Mouse (Mus musculus) effector memory CD4-positive, alpha-beta T cell, adult 5 months (primary cell): ENCODE results near the gene Gm10490. TPM values are rescaled to one million over a fixed set of nuclear protein-coding genes. Genes with fewer than 3 reads are reported as not detected.

ENCODE experiments used
- polyA plus RNA-seq: library from polyadenylated mRNA; unstranded; fragments of 100-300 nt; shearing (Covaris generic); gene quantifications from one replicate; pipeline ENCODE4 v1.2.1, GENCODE M21; 2017

Gene Gm10490
- polyA plus RNA-seq = not detected

GRCm38 (mm10) chrX:7909242-7909641 lies at the start of gene Gm10490:
Gene Gm10490 (plus strand): TSS chrX:7909542.

GRCm38 (mm10) chrX:7878007-7878419 lies 31.3 kb upstream of the Gm10490 start, which contains the start of gene Pim2:
Gene Pim2 (plus strand): TSS chrX:7878262.

DNA sequence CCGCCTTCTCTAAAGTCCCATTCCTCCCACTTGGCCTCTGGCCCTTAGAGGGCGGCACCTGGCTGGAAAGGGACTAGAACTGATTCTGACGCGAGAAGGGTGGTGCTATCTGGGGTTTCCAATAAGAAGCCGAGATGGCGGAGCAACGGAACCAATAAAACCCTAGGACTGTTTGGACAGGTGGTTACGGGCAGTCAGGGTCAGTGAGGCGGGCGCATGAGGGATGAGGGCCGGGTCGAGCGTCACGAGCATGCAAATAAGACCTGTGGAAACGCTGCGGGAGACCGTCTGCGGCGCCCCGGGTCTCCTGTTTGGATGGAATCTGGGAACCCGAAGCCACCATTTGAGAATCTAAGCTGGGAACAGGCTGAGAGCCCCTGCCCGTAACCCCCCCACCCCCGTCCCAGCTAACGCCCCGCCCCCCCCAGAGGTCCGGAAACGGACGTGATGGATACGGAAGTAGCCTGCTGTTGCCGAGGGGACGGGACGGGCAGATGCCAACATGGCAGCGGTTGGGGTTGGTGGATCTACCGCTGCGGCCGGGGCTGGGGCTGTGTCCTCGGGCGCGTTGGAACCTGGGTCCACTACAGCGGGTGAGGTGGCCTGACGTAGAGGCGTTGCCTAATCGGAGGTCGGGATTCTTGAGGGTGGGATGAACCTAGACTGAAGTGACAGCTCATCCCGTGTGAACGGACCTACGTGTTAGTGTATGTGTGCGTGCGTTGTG lies 25.3 kb upstream of the Gm10490 start, which contains the start of gene Slc35a2:
Slc35a2 (plus strand) TSS at position 188 of the 727 bp plus-strand sequence.

GRCm38 (mm10) chrX:7898880-7899874 lies 10.2 kb upstream of the Gm10490 start, which contains the start of the genes Pqbp1 and Timm17b:
Gene Pqbp1 (minus strand): TSS chrX:7899269.
Gene Timm17b (plus strand): TSS chrX:7899357.

GRCm38 (mm10) chrX:7907735-7908134 lies 1.6 kb upstream of the Gm10490 start, which contains the start of gene Gm10491:
Gene Gm10491 (minus strand): TSS chrX:7907835.

GRCm38 (mm10) chrX:7919601-7920383 lies 10.4 kb downstream of the Gm10490 start, which contains the start of gene Pcsk1n:
Gene Pcsk1n (plus strand): TSS chrX:7919822.

GRCm38 (mm10) chrX:7928270-7928790 lies 19.0 kb downstream of the Gm10490 start, which contains the start of gene Eras:
Gene Eras (minus strand): TSS chrX:7928607.

DNA sequence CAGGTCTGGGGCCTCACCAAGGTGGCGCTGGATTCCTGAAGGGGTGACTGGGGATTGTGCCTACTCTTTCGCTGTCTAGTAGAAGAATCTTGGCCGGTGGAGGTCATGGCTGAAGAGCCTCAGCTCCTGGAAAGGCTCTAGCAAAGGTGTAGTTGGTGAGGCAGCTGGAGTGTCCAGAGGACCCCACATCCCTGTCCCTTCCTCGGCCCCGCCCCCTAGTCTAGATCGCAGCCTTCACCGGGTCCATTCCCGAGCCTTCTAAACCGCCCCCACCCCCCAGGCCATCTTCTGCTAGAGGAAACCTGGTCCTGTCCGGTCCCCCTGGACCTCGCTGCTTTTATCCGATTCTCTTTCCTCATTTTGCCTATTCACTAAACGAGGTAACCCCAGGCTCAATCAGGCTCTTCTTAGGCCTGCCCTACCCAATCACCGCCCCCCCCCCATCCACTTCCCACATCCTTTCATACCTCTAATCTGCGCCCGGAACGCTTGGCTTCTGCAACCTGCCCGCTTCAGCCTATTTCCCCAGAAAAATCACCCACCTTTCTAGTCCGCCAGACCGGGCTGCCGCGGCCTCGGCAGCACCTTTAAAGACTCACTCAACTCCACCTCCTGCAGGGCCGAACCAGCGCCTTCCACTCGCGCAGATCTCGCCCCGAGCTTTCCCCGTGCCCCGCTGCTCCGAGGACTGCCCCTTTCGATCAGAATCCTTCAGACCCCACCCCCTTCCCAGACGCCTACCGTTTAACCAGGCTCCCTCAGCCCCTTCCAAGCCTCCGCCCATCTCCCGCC lies 38.0 kb downstream of the Gm10490 start, which contains the start of gene Hdac6:
Hdac6 (minus strand) TSS at position 782 of the 792 bp plus-strand sequence.

Other genes starting within 250 kb of the Gm10490 start
- 30.3 TPM for gene Plp2, start 238.2 kb upstream of the Gm10490 start, polyA plus RNA-seq
- gene Magix, start 228.3 kb upstream of the Gm10490 start, polyA plus RNA-seq = not detected
- gene Gpkow, start 212.4 kb upstream of the Gm10490 start, polyA plus RNA-seq = 68.3 TPM
- gene Wdr45, start 195.2 kb upstream of the Gm10490 start, polyA plus RNA-seq = 98.4 TPM
- not detected for gene Gm45208, start 187.3 kb upstream of the Gm10490 start, polyA plus RNA-seq
- 19.8 TPM for gene Praf2, start 181.1 kb upstream of the Gm10490 start, polyA plus RNA-seq
- gene Ccdc120, start 158.6 kb upstream of the Gm10490 start, polyA plus RNA-seq = 0.12 TPM
- gene Tfe3, start 147.0 kb upstream of the Gm10490 start, polyA plus RNA-seq = 64.9 TPM
- gene Gripap1, start 119.8 kb upstream of the Gm10490 start, polyA plus RNA-seq = 104 TPM
- gene Kcnd1, start 87.3 kb upstream of the Gm10490 start, polyA plus RNA-seq = 0.19 TPM
- gene Otud5, start 68.2 kb upstream of the Gm10490 start, polyA plus RNA-seq = 191 TPM
- 233 TPM for gene Pim2, start 31.3 kb upstream of the Gm10490 start, polyA plus RNA-seq
- gene Slc35a2, start 25.5 kb upstream of the Gm10490 start, polyA plus RNA-seq = 38.7 TPM
- gene Pqbp1, start 10.3 kb upstream of the Gm10490 start, polyA plus RNA-seq = 170 TPM
- 101 TPM for gene Timm17b, start 10.2 kb upstream of the Gm10490 start, polyA plus RNA-seq
- not detected for gene Gm10491, start 1.7 kb upstream of the Gm10490 start, polyA plus RNA-seq
- gene Pcsk1n, start 10.3 kb downstream of the Gm10490 start, polyA plus RNA-seq = not detected
- not detected for gene Eras, start 19.1 kb downstream of the Gm10490 start, polyA plus RNA-seq
- gene Hdac6, start 38.3 kb downstream of the Gm10490 start, polyA plus RNA-seq = 12.9 TPM
- gene Gata1, start 68.5 kb downstream of the Gm10490 start, polyA plus RNA-seq = not detected
- gene Glod5, start 109.0 kb downstream of the Gm10490 start, polyA plus RNA-seq = not detected
- gene Suv39h1, start 165.2 kb downstream of the Gm10490 start, polyA plus RNA-seq = 22.0 TPM
- gene Was, start 181.0 kb downstream of the Gm10490 start, polyA plus RNA-seq = 51.5 TPM
- gene Wdr13, start 223.3 kb downstream of the Gm10490 start, polyA plus RNA-seq = 19.5 TPM
- gene Rbm3, start 236.3 kb downstream of the Gm10490 start, polyA plus RNA-seq = 967 TPM